Mouse (Mus musculus) embryonic fibroblast, embryonic 13.5 days (primary cell): ENCODE data around the gene Lrp11. TPM values are rescaled to one million over a fixed set of nuclear protein-coding genes. Genes with fewer than 3 reads are reported as not detected.
"Not testable (repeated sequence)": the region's sequence is repeated elsewhere in the genome, so short reads cannot be mapped to it uniquely, and the experiment has no call there.

ENCODE experiments used
- H3K27ac ChIP-seq: 2 replicates; pipeline ENCODE4 v1.5.1; 2012; ENCODE audit warnings: low read length, control low read depth, inconsistent platforms; ENCODE audit not compliant: insufficient read depth
- H3K4me1 ChIP-seq: 2 replicates; pipeline ENCODE4 v1.6.1; 2011; ENCODE audit warnings: low read length; ENCODE audit not compliant: control insufficient read depth, insufficient read depth
- H3K4me3 ChIP-seq: 2 replicates; pipeline ENCODE4 v1.5.1; 2011; ENCODE audit warnings: mild to moderate bottlenecking, control low read depth, low read length; ENCODE audit not compliant: insufficient read depth
- CTCF ChIP-seq: IDR thresholded peaks from 2 replicates; pipeline ENCODE4 v1.5.1; 2011; ENCODE audit warnings: mild to moderate bottlenecking, control low read depth, low read length, moderate library complexity, borderline replicate concordance; ENCODE audit not compliant: insufficient read depth
- POLR2A ChIP-seq: IDR thresholded peaks from 2 replicates; pipeline ENCODE4 v1.6.1; 2011; ENCODE audit warnings: low read depth, mild to moderate bottlenecking, control low read depth, low read length, moderate library complexity
- polyA plus RNA-seq: library from polyadenylated mRNA; stranded (reverse); fragments of >200 nt; gene quantifications from 2 replicates; pipeline ENCODE4 v1.2.4, GENCODE M21; 2011; ENCODE audit warnings: low read depth; ENCODE audit not compliant: missing spikeins, insufficient read length

The Lrp11 gene
- polyA plus RNA-seq, 1 experiment, result 9.0 TPM

- no peak overlapping the region for H3K4me3 ChIP-seq
- H3K4me1 ChIP-seq, result no peaks in the 10 kb centered on the region
- TF ChIP-seq POLR2A (no peak), CTCF (no peak)
- H3K27ac ChIP-seq, result no peak overlapping the region
These were observed 8.6 kb downstream of the Lrp11 start for GRCm38 (mm10) chr10:7598177-7598576.

- no peaks in the 10 kb centered on the region for H3K4me1 ChIP-seq
- no peak overlapping the region for H3K4me3 ChIP-seq
- peak; percentile 67 for TF ChIP-seq CTCF
- TF ChIP-seq POLR2A, result no peak
- H3K27ac ChIP-seq, result no peak overlapping the region
These were observed 11.0 kb downstream of the Lrp11 start for GRCm38 (mm10) chr10:7600647-7601046.

GRCm38 (mm10) chr10:7605168-7605567 lies 15.6 kb downstream of the Lrp11 start:
- no peak overlapping the region for H3K27ac ChIP-seq
- H3K4me3 ChIP-seq, result no peak overlapping the region
- no peaks in the 10 kb centered on the region for H3K4me1 ChIP-seq
- no peak for TF ChIP-seq POLR2A

- TF ChIP-seq CTCF, result no peak
- TF ChIP-seq POLR2A, result no peak
- no peak overlapping the region for H3K27ac ChIP-seq
- H3K4me3 ChIP-seq, result no peak overlapping the region
- H3K4me1 ChIP-seq, result no peaks in the 10 kb centered on the region
These were observed 16.8 kb downstream of the Lrp11 start for GRCm38 (mm10) chr10:7606437-7606836.

GRCm38 (mm10) chr10:7608611-7609010 lies 19.0 kb downstream of the Lrp11 start:
- no peak overlapping the region for H3K27ac ChIP-seq
- no peak overlapping the region for H3K4me3 ChIP-seq
- TF ChIP-seq POLR2A, result no peak
- no peak for TF ChIP-seq CTCF
- no peaks in the 10 kb centered on the region for H3K4me1 ChIP-seq

DNA sequence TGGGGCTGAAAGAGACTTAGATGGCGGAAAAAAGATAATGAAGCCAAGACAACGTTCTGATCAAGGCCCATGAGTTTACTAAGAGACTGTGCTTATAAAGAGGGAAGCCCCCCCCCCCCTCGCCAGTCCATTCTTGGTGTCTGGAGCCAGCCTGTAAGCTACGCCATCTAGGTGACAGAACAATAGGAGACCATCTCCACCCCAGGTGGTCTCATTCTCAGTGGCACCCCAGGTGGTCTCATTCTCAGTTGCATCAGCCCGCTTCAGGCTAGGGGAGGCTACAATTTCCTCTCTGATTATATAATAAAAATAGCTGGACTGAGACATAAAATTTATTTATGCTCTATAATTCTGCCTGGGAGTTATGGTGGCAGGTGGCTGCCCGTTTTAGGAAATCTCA lies 22.0 kb downstream of the Lrp11 start:
- Histone ChIP-seq H3K27ac (no peak overlapping the region), H3K4me1 (no peaks in the 10 kb centered on the region), H3K4me3 (no peak overlapping the region)
- TF ChIP-seq CTCF (no peak), POLR2A (no peak)

GRCm38 (mm10) chr10:7612210-7612609 lies 22.6 kb downstream of the Lrp11 start:
- not testable (repeated sequence) for H3K4me3 ChIP-seq, H3K4me1 ChIP-seq, H3K27ac ChIP-seq

DNA sequence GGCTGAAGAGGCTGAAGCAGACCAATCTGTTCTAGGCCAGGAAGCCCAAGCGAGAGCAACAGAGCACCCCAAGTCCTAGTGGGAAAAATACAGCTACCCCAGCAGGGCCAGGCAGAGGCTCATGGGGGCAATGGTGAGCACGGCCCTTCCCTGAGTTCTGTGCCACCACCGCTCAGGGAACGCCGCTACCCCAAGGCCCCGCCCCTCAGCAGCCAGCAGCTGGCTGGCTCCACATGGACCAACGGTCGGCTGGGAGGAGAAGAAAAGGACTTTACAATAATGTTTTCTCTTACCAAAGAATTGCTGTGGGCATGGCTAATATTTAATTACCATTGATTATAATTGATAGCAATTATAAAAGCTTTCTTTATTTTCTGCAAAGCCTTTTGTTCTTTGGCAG lies 25.2 kb downstream of the Lrp11 start:
- H3K4me3 ChIP-seq, result no peak overlapping the region
- TF ChIP-seq CTCF (no peak), POLR2A (no peak)
- H3K4me1 ChIP-seq, result no peaks in the 10 kb centered on the region
- no peak overlapping the region for H3K27ac ChIP-seq

GRCm38 (mm10) chr10:7617146-7617545 lies 27.5 kb downstream of the Lrp11 start:
- not testable (repeated sequence) for H3K27ac ChIP-seq, H3K4me3 ChIP-seq

DNA sequence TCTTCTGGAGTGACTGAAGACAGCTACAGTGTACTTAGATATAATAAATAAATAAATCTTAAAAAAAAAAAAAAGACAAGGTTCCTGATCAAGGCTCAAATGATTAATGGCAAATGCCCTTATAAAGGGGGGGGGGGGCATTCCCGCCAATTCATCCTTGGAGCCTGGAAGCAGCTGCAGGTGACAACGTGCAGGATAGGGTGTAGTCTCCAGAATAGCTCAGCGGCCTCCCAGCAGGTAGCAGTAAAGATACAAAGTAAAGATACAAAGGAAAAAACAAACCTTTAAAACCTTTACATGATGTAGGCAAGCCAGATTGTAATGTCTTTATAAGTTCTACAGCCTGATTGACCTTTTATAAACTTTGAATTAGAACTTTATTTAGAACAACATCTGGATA lies 28.0 kb downstream of the Lrp11 start:
- H3K27ac ChIP-seq, H3K4me1 ChIP-seq: not testable (repeated sequence)

More at GRCm38 (mm10) chr10:7617146-7617545, 27.5 kb downstream of the Lrp11 start:
- H3K4me1 ChIP-seq, result not testable (repeated sequence)

DNA sequence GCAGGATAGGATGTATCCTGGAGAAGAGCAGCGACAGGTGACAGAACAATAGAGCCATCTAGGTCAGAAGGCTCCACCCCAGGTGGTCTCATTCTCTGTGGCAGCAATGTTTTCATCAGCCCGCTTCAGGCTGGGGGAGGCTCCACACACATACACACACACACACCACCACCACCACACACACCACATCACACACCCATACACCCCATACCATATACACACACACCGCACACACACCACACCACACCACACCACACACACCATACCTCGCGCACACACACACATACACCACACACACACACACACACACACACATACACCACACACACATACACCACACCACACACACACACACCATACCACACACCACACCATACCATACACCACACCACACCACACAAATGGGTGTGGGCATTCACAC lies 30.2 kb downstream of the Lrp11 start:
- Histone ChIP-seq H3K27ac (no peak overlapping the region), H3K4me1 (no peaks in the 10 kb centered on the region), H3K4me3 (no peak overlapping the region)
- TF ChIP-seq CTCF, result no peak
- TF ChIP-seq POLR2A, result no peak

More for the DNA sequence above, 28.0 kb downstream of the Lrp11 start:
- H3K4me3 ChIP-seq, result not testable (repeated sequence)
